Comparison of ENCODE assay signal across 14 mouse cellular contexts in the genomic region with DNA sequence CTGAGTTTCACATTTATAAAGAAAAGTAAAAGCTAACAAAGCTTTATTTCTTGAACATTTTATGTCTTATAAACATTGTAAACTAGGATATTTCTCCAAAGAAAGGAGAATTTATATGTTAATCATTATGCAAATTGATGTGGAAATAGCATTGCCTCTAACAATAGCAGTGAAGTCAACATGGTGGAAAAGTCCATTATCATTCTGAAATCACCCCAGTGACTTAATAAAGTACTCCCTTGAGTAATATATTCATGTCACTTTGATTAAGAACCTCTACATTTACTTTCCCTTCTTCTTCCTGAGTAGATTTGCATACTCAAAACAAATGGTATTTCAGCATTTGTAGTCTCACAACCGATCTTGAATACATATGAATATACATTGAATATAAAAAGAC.
"Had no signal": no experiment of that assay in that cellular context is flagged by ENCODE, and none has a peak within 500 bp of the region (broad histone marks: within the 10 kb centered on the region; RNA-seq: fewer than 3 reads in every experiment).

No protein-coding gene starts in this region.

- H3K27ac ChIP-seq: kidney, embryonic 15.5 days; limb, embryonic 10.5 days; liver, embryonic 15.5 days; midbrain, embryonic 10.5 days had no signal

- H3K4me1 ChIP-seq: kidney, embryonic 15.5 days; limb, embryonic 10.5 days; liver, embryonic 15.5 days; midbrain, embryonic 10.5 days had no signal

- H3K4me2 ChIP-seq: kidney, embryonic 15.5 days; liver, embryonic 11.5 days; liver, embryonic 15.5 days had no signal

- H3K27me3 ChIP-seq: kidney, embryonic 15.5 days; liver, embryonic 15.5 days had no signal

- H3K9me3 ChIP-seq: kidney, embryonic 15.5 days; limb, embryonic 10.5 days; liver, embryonic 15.5 days; midbrain, embryonic 10.5 days had no signal

- H3K36me3 ChIP-seq: kidney, embryonic 15.5 days; limb, embryonic 10.5 days; liver, embryonic 15.5 days; midbrain, embryonic 10.5 days had no signal

- H3K9ac ChIP-seq: kidney, embryonic 15.5 days; liver, embryonic 15.5 days had no signal

- ATAC-seq: lung, postnatal 0 days; midbrain, embryonic 16.5 days had no signal

- DNase-seq: kidney, adult 2 months; kidney, postnatal 14 days; lung, adult 2 months; lung, postnatal 36 days; right cerebral cortex, adult 18-20 months; right cerebral cortex, postnatal 25 days; thymus, postnatal 36 days had no signal

- H3K4me3 ChIP-seq: kidney, embryonic 15.5 days; limb, embryonic 10.5 days; liver, embryonic 15.5 days; midbrain, embryonic 10.5 days had no signal
